Mouse (Mus musculus): Measurements from ENCODE around the gene Slc11a1.

GRCm38 (mm10) chr1:74332241-74332763 lies 42.7 kb upstream of the Slc11a1 start:
- TF ChIP-seq CTCF (IDR thresholded peaks at IDR 0.05; ENCODE audit: low read depth, low read length) = no peak
- no peak for TF ChIP-seq POLR2A (IDR thresholded peaks at IDR 0.05; ENCODE audit: borderline replicate concordance, low read depth, low read length)
